Mouse (Mus musculus) megakaryocyte-erythroid progenitor cell, adult 5-6 weeks (primary cell): ENCODE data around the gene Sult6b2. TPM values are rescaled to one million over a fixed set of nuclear protein-coding genes. Genes with fewer than 3 reads are reported as not detected.

ENCODE experiments used
- ATAC-seq: replicated peaks from 2 replicates; pipeline ENCODE4 v1.8.0; 2016; ENCODE audit warnings: mild to moderate bottlenecking, inconsistent platforms; ENCODE audit not compliant: severe bottlenecking, poor library complexity, low FRiP score, low TSS enrichment
- total RNA-seq, 2 experiments: library from RNA; stranded (forward) in 1 of 2; stranded (reverse) in 1 of 2; fragments of 200-1000, 215-1000 nt in 1 of 2; fragments of >200 nt in 1 of 2; fragmentation: Nextera tagmentation in 1 of 2; gene quantifications; 2 replicates each; pipeline ENCODE4 v1.2.3; 2014 to 2017

Sult6b2 gene
- total RNA-seq, 2 experiments from 2014 or later, result not detected

DNA sequence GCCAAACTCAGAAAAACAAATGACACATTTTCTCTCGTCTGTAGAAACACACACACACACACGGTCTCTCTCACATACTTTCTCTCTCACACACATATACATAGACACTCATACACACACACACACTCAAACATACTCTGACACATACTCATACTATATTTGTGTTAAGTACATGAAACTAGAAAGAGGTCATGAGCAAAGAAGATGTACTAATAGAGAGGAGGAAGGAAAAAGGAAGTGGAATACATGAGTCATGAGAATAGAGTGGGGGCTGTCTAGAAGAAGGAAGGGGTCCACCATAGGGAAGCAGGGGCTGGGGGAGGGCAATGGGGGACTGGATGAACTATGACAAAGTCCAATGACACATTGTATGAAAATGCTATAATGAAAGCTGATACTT, 57.1 kb downstream of the Sult6b2 start:
- ATAC-seq, result no peak

DNA sequence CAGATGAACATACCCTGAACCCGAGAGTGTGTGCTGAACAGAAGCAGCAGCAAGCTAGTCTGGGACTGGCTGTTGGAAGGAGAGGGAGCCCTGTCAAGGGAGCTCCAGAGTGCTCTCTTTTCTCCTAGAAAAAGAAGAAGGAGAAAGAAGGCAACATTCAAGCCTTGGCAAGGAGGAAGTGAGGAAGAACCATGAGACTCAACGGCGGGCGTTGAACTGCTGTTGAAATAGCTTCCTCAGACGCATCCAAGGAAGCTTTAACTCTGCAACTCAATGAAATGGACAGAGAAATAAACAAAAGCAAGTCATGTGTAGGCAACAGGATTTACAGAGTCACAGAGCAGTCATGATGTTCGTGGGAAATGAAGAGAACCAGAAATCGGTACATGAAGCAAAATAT, 57.5 kb downstream of the Sult6b2 start:
- ATAC-seq, result no peak

DNA sequence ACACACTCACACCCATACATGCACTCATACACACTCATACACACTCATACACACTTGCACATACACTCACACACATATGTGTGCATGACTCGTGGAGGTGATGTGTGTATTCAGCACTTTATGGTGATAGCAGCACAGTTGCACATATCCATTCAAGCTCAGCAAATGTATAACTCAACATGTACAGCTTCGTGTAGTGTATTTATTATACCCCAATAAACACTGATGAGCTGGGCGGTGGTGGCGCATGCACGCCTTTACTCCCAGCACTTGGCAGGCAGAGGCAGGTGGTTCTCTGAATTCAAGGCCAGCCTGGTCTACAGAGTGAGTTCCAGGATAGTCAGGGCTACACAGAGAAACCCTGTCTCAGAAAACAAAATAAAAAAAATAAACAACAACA, 58.8 kb downstream of the Sult6b2 start:
- no peak for ATAC-seq

DNA sequence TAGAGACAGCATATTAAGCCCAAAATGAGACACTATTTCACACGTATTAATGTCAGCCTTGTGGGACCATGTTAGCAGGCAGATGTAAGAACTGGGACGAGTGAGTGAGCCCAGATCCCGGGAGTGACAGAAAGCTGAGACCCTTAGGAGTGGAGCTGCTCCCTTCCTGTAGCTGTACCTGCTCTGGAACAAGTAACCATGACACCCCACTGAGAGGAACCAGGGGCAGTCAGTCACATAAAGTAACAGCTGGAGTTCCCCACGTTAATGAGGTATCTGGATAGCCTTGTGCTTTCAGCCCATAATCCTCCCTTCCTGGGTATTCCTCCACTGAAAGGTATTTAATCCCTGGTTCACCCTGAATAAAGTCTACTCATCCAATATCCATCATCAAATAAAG, 61.1 kb downstream of the Sult6b2 start:
- no peak for ATAC-seq

DNA sequence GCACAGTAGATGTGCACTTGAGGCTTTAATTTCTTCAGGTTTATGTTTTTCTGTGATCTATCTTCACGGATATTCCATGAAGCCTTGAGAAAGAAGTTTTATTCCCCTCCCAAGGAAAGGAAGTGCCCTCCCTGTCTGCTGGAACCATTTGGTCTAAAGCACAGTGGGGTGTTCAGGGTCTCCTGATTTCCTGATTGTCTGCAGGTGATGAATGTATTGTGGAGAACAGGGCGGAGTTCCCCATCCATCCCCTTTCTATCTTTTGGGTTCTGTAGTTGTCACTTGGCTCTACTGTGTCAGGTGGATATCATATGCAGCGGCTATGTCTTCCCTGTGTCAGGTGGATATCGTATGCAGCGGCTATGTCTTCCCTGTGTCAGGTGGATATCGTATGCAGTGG, 62.5 kb downstream of the Sult6b2 start:
- no peak for ATAC-seq

DNA sequence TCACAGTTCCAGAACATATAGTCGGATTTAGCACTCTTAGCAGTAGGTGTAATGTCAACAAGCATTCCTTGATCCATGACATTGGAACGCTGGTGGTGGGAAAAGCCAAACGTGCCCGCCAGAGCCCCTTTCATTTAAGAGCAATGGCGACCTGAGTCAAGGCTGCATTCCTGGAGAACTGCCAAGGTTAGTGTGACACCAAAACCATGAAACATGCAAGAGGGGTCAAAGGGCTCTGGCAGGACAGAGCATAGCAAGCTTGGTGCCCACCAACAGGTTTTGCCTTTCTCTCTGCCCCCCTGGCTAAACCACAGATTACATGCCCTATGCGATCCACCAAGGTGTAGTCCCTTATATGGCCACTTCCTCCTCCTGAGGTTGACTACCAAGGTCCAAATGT, 65.7 kb downstream of the Sult6b2 start:
- no peak for ATAC-seq

DNA sequence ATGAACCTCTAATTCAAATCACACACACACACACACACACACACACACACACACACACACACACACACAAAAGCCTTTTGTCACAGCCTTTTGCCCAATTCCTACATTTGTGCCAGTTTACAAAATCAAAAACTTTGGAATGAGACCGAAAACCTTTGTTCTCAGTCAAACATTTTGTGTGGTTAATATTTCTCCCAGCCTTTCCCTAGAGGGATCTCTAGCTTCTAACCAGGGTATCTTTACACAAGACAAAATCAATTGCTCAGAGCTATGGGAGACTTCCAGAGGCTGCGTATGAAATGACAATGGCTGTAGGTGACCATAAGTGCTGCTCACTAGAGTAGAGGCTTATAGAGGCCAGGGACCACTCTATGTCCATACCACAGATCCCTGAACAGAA, 66.1 kb downstream of the Sult6b2 start:
- no peak for ATAC-seq

DNA sequence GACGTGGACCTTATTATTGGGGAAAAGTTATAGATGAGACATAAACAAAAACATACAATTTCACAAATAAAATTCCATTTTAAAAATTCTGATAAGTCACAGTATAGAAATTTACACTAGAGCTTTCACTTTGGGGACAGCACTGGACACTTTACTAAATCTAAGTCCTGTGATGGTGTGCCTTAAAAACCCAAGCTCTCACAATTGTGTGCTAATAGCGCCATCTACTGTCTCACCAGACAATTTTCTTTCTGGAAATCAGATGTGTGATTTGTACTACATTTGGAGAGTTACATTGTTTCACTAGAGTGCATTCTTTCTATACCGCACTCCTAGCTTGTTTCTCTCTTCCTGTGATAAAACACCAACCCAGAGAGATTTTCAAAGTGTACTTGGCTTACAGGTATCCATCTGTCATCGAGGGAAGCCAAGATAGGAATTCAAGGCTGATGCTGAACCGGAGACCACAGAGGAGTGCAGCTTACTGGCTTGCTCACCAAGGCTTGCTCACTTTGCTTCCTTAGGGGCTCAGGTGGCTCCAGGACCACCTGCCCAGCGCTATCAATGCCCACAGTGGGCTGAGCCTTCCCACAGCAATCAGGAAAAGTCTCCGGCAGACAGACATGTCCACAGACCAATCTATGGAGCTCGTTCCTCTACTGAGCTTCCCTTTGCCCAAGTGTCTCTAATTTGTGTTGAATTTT, 68.8 kb downstream of the Sult6b2 start:
- peak; percentile 73 for ATAC-seq

Other genes starting within 250 kb of the Sult6b2 start
- gene Kcnj8, start 232.9 kb downstream of the Sult6b2 start, total RNA-seq (2014; fragmentation: Nextera tagmentation), result not detected in 2 replicates
- 1.1 TPM in 1 of 2 replicates, not detected in the other for gene Kcnj8, start 232.9 kb downstream of the Sult6b2 start, total RNA-seq (2017)
- not detected in 2 replicates for gene Abcc9, start 102.2 kb downstream of the Sult6b2 start, total RNA-seq (2014; fragmentation: Nextera tagmentation)
- not detected in 2 replicates for gene Abcc9, start 102.2 kb downstream of the Sult6b2 start, total RNA-seq (2017)
- gene Cmas, start 47.8 kb downstream of the Sult6b2 start, total RNA-seq (2014; fragmentation: Nextera tagmentation), result 56.9 and 59.1 TPM in 2 replicates
- 49.5 and 84.8 TPM in 2 replicates for gene Cmas, start 47.8 kb downstream of the Sult6b2 start, total RNA-seq (2017)
- gene St8sia1, start 159.9 kb upstream of the Sult6b2 start, total RNA-seq (2014; fragmentation: Nextera tagmentation), result 1.1 TPM in 1 of 2 replicates, not detected in the other
- gene St8sia1, start 159.9 kb upstream of the Sult6b2 start, total RNA-seq (2017), result not detected in 2 replicates